Mouse (Mus musculus): Measurements from ENCODE around the gene Fam49a. TPM values are rescaled to one million over a fixed set of nuclear protein-coding genes. Genes with fewer than 3 reads are reported as not detected.

Fam49a gene
- polyA plus RNA-seq, 1 experiment: 3.4 TPM

GRCm38 (mm10) chr12:12356463-12356862 lies 94.5 kb downstream of the Fam49a start:
- DNase-seq: peak; percentile 9
- no peak overlapping the region for H3K27ac ChIP-seq (ENCODE audit: insufficient read depth, low read depth, low read length)
- TF ChIP-seq POLR2A (IDR thresholded peaks at IDR 0.05; ENCODE audit: low read depth, low read length) (no peak), CTCF (conservative IDR thresholded peaks at IDR 0.05; ENCODE audit: insufficient read depth, insufficient read length, low read depth, low read length) (no peak)
- H3K27me3 ChIP-seq (replicated peaks; ENCODE audit: control insufficient read depth, insufficient read depth, low read length): no peaks in the 10 kb centered on the region
- WGBS: 27% methylated on average over 1 of the region's 1 CpGs
- H3K4me1 ChIP-seq (ENCODE audit: control insufficient read depth, insufficient read depth, low read length): peaks cover 2% of the 10 kb centered on the region; the same call in 1 of the 2 replicates
- no peaks in the 10 kb centered on the region for H3K36me3 ChIP-seq (ENCODE audit: control insufficient read depth, insufficient read depth, low read length)
- no peak overlapping the region for H3K4me3 ChIP-seq (ENCODE audit: insufficient read depth, low read depth, low read length)

DNA sequence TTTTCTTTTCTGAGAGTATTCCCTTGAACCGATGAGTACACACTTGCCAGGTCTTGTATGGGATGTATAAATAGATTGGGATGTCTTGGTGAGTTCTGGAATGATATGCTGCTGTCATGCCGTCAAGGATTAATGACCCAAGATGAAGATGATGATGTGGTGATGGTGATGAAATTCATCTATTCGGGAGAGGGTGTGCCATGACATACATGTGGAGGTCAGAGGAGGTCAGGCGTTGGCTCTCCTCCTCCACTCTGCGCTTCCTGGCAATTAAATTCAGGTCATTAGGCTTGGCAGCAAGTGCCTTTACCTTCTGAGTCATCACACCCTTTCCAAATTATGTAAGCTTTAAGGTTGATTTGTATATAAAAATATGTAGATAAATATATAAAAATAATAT lies 95.0 kb downstream of the Fam49a start:
- no peaks in the 10 kb centered on the region for H3K36me3 ChIP-seq (ENCODE audit: control insufficient read depth, insufficient read depth, low read length)
- H3K27me3 ChIP-seq (replicated peaks; ENCODE audit: control insufficient read depth, insufficient read depth, low read length): no peaks in the 10 kb centered on the region
- TF ChIP-seq CTCF (conservative IDR thresholded peaks at IDR 0.05; ENCODE audit: insufficient read depth, insufficient read length, low read depth, low read length) (no peak), POLR2A (IDR thresholded peaks at IDR 0.05; ENCODE audit: low read depth, low read length) (no peak)
- no peak overlapping the region for H3K27ac ChIP-seq (ENCODE audit: insufficient read depth, low read depth, low read length)
- no peaks in the 10 kb centered on the region for H3K4me1 ChIP-seq (ENCODE audit: control insufficient read depth, insufficient read depth, low read length)
- no peak for DNase-seq
- WGBS: 56% methylated on average over 5 of the region's 5 CpGs
- no peak overlapping the region for H3K4me3 ChIP-seq (ENCODE audit: insufficient read depth, low read depth, low read length)

GRCm38 (mm10) chr12:12359923-12360322 lies 98.0 kb downstream of the Fam49a start:
- WGBS: 82% methylated on average over 5 of the region's 5 CpGs
- TF ChIP-seq CTCF (conservative IDR thresholded peaks at IDR 0.05; ENCODE audit: insufficient read depth, insufficient read length, low read depth, low read length) (no peak), POLR2A (IDR thresholded peaks at IDR 0.05; ENCODE audit: low read depth, low read length) (no peak)
- no peaks in the 10 kb centered on the region for H3K27me3 ChIP-seq (replicated peaks; ENCODE audit: control insufficient read depth, insufficient read depth, low read length)
- H3K36me3 ChIP-seq (ENCODE audit: control insufficient read depth, insufficient read depth, low read length): no peaks in the 10 kb centered on the region
- no peak overlapping the region for H3K27ac ChIP-seq (ENCODE audit: insufficient read depth, low read depth, low read length)
- no peak for DNase-seq
- no peaks in the 10 kb centered on the region for H3K4me1 ChIP-seq (ENCODE audit: control insufficient read depth, insufficient read depth, low read length)
- no peak overlapping the region for H3K4me3 ChIP-seq (ENCODE audit: insufficient read depth, low read depth, low read length)

DNA sequence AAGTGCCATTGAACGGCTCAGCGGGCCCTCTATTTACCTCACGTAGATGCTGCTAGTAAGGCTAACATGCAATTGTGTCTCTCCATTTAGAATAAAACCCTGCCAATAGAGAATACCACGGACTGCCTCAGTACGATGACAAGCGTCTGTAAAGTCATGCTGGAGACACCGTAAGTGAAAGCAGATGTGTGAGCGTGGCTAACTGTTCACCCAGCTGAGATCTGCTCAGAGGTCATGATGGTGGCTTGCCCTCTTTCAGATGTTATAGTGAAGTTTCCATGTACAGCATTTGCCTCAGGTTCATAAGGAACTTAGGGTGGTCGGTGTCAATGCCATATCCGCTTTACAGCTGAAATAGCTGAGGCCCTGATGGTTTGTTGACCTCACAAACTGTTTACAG lies 100.4 kb downstream of the Fam49a start:
- H3K27ac ChIP-seq (ENCODE audit: insufficient read depth, low read depth, low read length): no peak overlapping the region
- no peak for DNase-seq
- H3K4me1 ChIP-seq (ENCODE audit: control insufficient read depth, insufficient read depth, low read length): no peaks in the 10 kb centered on the region
- no peaks in the 10 kb centered on the region for H3K36me3 ChIP-seq (ENCODE audit: control insufficient read depth, insufficient read depth, low read length)
- H3K27me3 ChIP-seq (replicated peaks; ENCODE audit: control insufficient read depth, insufficient read depth, low read length): no peaks in the 10 kb centered on the region
- no peak overlapping the region for H3K4me3 ChIP-seq (ENCODE audit: insufficient read depth, low read depth, low read length)
- WGBS: 96% methylated on average over 10 of the region's 10 CpGs
- TF ChIP-seq POLR2A (IDR thresholded peaks at IDR 0.05; ENCODE audit: low read depth, low read length) (no peak), CTCF (conservative IDR thresholded peaks at IDR 0.05; ENCODE audit: insufficient read depth, insufficient read length, low read depth, low read length) (no peak)

GRCm38 (mm10) chr12:12364201-12364600 lies 102.3 kb downstream of the Fam49a start:
- DNase-seq: no peak
- 74% methylated on average over 8 of the region's 8 CpGs for WGBS
- TF ChIP-seq CTCF (conservative IDR thresholded peaks at IDR 0.05; ENCODE audit: insufficient read depth, insufficient read length, low read depth, low read length) (no peak), POLR2A (IDR thresholded peaks at IDR 0.05; ENCODE audit: low read depth, low read length) (no peak)
- no peaks in the 10 kb centered on the region for H3K36me3 ChIP-seq (ENCODE audit: control insufficient read depth, insufficient read depth, low read length)
- no peaks in the 10 kb centered on the region for H3K27me3 ChIP-seq (replicated peaks; ENCODE audit: control insufficient read depth, insufficient read depth, low read length)
- no peak overlapping the region for H3K4me3 ChIP-seq (ENCODE audit: insufficient read depth, low read depth, low read length)
- H3K4me1 ChIP-seq (ENCODE audit: control insufficient read depth, insufficient read depth, low read length): no peaks in the 10 kb centered on the region
- H3K27ac ChIP-seq (ENCODE audit: insufficient read depth, low read depth, low read length): no peak overlapping the region

- no peak overlapping the region for H3K4me3 ChIP-seq (ENCODE audit: insufficient read depth, low read depth, low read length)
- no peaks in the 10 kb centered on the region for H3K27me3 ChIP-seq (replicated peaks; ENCODE audit: control insufficient read depth, insufficient read depth, low read length)
- TF ChIP-seq POLR2A (IDR thresholded peaks at IDR 0.05; ENCODE audit: low read depth, low read length) (no peak), CTCF (conservative IDR thresholded peaks at IDR 0.05; ENCODE audit: insufficient read depth, insufficient read length, low read depth, low read length) (no peak)
- H3K36me3 ChIP-seq (ENCODE audit: control insufficient read depth, insufficient read depth, low read length): no peaks in the 10 kb centered on the region
- DNase-seq: no peak
- WGBS: 89% methylated on average over 5 of the region's 5 CpGs
- H3K4me1 ChIP-seq (ENCODE audit: control insufficient read depth, insufficient read depth, low read length): no peaks in the 10 kb centered on the region
- no peak overlapping the region for H3K27ac ChIP-seq (ENCODE audit: insufficient read depth, low read depth, low read length)
Observed at GRCm38 (mm10) chr12:12367423-12367822, 105.5 kb downstream of the Fam49a start.

- Histone ChIP-seq H3K4me1 (ENCODE audit: control insufficient read depth, insufficient read depth, low read length) (no peaks in the 10 kb centered on the region), H3K27me3 (replicated peaks; ENCODE audit: control insufficient read depth, insufficient read depth, low read length) (no peaks in the 10 kb centered on the region; the same call in 1 of the 2 replicates), H3K27ac (ENCODE audit: insufficient read depth, low read depth, low read length) (no peak overlapping the region), H3K36me3 (ENCODE audit: control insufficient read depth, insufficient read depth, low read length) (no peaks in the 10 kb centered on the region), H3K4me3 (ENCODE audit: insufficient read depth, low read depth, low read length) (no peak overlapping the region)
- DNase-seq: no peak
- TF ChIP-seq CTCF (conservative IDR thresholded peaks at IDR 0.05; ENCODE audit: insufficient read depth, insufficient read length, low read depth, low read length): no peak
- 86% methylated on average over 11 of the region's 11 CpGs for WGBS
Observed at GRCm38 (mm10) chr12:12373111-12373862, 111.3 kb downstream of the Fam49a start.

Data from kidney, adult 2 months (tissue).